Mouse (Mus musculus) forebrain, postnatal 0 days (tissue): ENCODE measurements around the gene Stac2. TPM values are rescaled to one million over a fixed set of nuclear protein-coding genes. Genes with fewer than 3 reads are reported as not detected.

ENCODE experiments used
- ATAC-seq: fragments of 200-750 bp; cut with Nextera tagmentation; 2 replicates; pipeline ENCODE4 v1.8.0; 2017; ENCODE audit warnings: mild to moderate bottlenecking, moderate library complexity
- DNase-seq: peaks from one replicate; pipeline ENCODE4 v3.0.0-alpha.2; 2015
- H3K27ac ChIP-seq: fragments of 300-500 bp; sonication (generic); 2 replicates; pipeline ENCODE4 v1.5.1; 2014; ENCODE audit warnings: low read depth, mild to moderate bottlenecking, antibody characterized with exemption, low read length, moderate library complexity, mixed read lengths
- H3K27me3 ChIP-seq: fragments of 300-500 bp; sonication (generic); 2 replicates; pipeline ENCODE4 v1.6.1; 2014; ENCODE audit warnings: mild to moderate bottlenecking, low read length, mixed read lengths; ENCODE audit not compliant: insufficient read depth
- H3K36me3 ChIP-seq: fragments of 300-500 bp; sonication (generic); 2 replicates; pipeline ENCODE4 v1.6.1; 2014; ENCODE audit warnings: mild to moderate bottlenecking, moderate library complexity; ENCODE audit not compliant: insufficient read depth
- H3K4me1 ChIP-seq: fragments of 300-500 bp; sonication (generic); 2 replicates; pipeline ENCODE4 v1.6.1; 2014; ENCODE audit warnings: antibody characterized with exemption; ENCODE audit not compliant: insufficient read depth
- H3K4me2 ChIP-seq: fragments of 300-500 bp; sonication (generic); 2 replicates; pipeline ENCODE4 v1.6.1; 2014; ENCODE audit warnings: low read depth, mild to moderate bottlenecking, moderate library complexity
- H3K4me3 ChIP-seq: fragments of 300-500 bp; sonication (generic); 2 replicates; pipeline ENCODE4 v1.5.1; 2014; ENCODE audit warnings: low read depth, low read length, mixed read lengths
- H3K9ac ChIP-seq: fragments of 300-500 bp; sonication (generic); 2 replicates; pipeline ENCODE4 v1.6.1; 2014; ENCODE audit warnings: mild to moderate bottlenecking
- H3K9me3 ChIP-seq: fragments of 300-500 bp; sonication (generic); 2 replicates; pipeline ENCODE4 v1.6.1; 2016; ENCODE audit warnings: low read length
- CTCF ChIP-seq: sonication (generic); IDR thresholded peaks from 2 replicates; pipeline ENCODE4 v1.5.1; 2016; ENCODE audit warnings: antibody characterized with exemption, control low read depth, low read depth
- WGBS: fragments of 180-500 bp; shearing (Covaris S2); extraction: QIAGEN DNeasy Blood & Tissue Kit; methylation state at CpG from one replicate; pipeline ENCODE4 v1.1.7; 2014; 5-methylcytosine and 5-hydroxymethylcytosine counted together
- polyA plus RNA-seq: library from polyadenylated mRNA; unstranded; fragments of >200 nt; fragmentation: Nextera tagmentation; extraction: Ambion mirVana; gene quantifications from 2 replicates; pipeline ENCODE4 v1.2.1, GENCODE M21; 2015
- total RNA-seq: library from RNA; depleted of rRNA; stranded (reverse); fragments of >200 nt; gene quantifications from 2 replicates; pipeline ENCODE4 v1.2.3, GENCODE M21; 2014

Stac2 gene
- total and polyA plus RNA-seq, 2 experiments from 2014 or later = 2.0 to 2.8 TPM

GRCm38 (mm10) chr11:98022555-98023371 is 30.5 kb downstream of the Stac2 start, which contains the start of gene Cacnb1:
Cacnb1 (minus strand) TSS chr11:98023034.
- Histone ChIP-seq H3K4me2 (peak within 1 kb of the TSS; percentile 65), H3K4me3 (peak within 1 kb of the TSS; percentile 81), H3K9ac (peak within 1 kb of the TSS; percentile 94), H3K36me3 (peaks cover 4% of the 10 kb centered on the region), H3K27me3 (no peaks in the 10 kb centered on the region), H3K27ac (peak within 1 kb of the TSS; percentile 92), H3K9me3 (no peaks in the 10 kb centered on the region), H3K4me1 (peaks cover 29% of the 10 kb centered on the region)
- WGBS = 2% methylated on average over 49 of the region's 52 CpGs
- ATAC-seq (peak; percentile 49), DNase-seq (peak; percentile 83)
- no peak for TF ChIP-seq CTCF

DNA sequence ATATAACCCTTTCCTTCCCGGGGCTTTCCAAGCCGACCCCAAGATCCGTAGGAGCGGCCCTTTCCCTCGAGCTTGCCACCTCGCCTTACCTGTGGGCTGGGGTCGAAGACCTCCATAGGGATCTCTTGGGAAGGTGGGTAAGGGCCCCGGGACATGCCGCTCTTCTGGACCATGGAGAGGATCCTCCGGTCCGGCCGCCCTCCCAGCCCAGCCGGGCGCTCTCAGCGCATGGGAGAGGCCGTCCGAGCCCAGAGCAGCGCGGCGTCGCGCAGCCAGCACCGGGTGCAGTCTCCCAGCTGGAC is 31.1 kb downstream of the Stac2 start:
- H3K9me3 ChIP-seq = no peaks in the 10 kb centered on the region
- H3K27ac ChIP-seq = peak overlapping the region; percentile 92
- ATAC-seq (no peak; the same call in none of the 2 replicates), DNase-seq (no peak)
- TF ChIP-seq CTCF = no peak
- H3K4me2 ChIP-seq = peak overlapping the region; percentile 65
- peaks cover 10% of the 10 kb centered on the region for H3K36me3 ChIP-seq
- peaks cover 29% of the 10 kb centered on the region for H3K4me1 ChIP-seq
- H3K27me3 ChIP-seq = no peaks in the 10 kb centered on the region
- under 1% methylated on average over 23 of the region's 23 CpGs for WGBS
- H3K4me3 ChIP-seq = peak overlapping the region; percentile 81
- H3K9ac ChIP-seq = peak overlapping the region; percentile 94

DNA sequence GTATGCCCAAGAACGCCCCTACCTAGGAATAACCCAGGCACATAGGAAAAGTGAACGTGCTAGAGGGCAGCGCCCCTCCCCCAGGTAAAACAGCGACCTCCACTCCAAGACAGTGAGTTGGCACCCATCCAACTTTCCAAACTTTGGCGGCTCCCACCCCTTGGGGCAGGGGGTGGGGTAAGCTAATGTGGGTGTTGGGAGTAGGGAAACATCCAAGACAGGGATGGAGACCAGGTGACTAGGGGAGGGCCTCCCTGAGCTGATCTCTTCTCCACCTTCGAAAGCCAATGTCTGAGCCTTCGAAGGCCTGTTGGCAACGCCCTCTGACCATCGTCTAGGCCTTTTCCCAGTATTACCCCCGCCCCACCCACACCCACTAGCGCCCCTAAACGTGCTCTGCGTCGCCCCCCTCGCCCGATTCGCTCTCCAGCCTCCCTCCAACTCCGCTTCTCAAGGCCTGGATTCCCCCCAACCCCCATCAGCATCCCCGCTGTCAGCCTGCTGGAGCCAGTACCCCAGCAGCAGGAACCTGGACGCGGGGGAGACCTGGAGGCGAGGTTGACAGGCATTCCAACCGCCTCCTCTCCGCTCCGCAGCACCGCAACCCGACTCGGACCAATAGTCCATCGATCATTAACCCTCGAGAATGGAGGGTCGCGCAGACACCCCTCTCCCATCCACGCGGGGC is 31.6 kb downstream of the Stac2 start:
- Histone ChIP-seq H3K27me3 (no peaks in the 10 kb centered on the region), H3K9ac (peak overlapping the region; percentile 94), H3K27ac (peak overlapping the region; percentile 92), H3K4me1 (peaks cover 29% of the 10 kb centered on the region), H3K4me3 (peak overlapping the region; percentile 81), H3K4me2 (peak overlapping the region; percentile 65), H3K36me3 (peaks cover 14% of the 10 kb centered on the region), H3K9me3 (no peaks in the 10 kb centered on the region)
- ATAC-seq (peak; percentile 26), DNase-seq (peak; percentile 80)
- TF ChIP-seq CTCF = no peak; the same call in 1 of the 2 replicates
- WGBS = 3% methylated on average over 34 of the region's 34 CpGs

GRCm38 (mm10) chr11:98021118-98021517 is 32.1 kb downstream of the Stac2 start:
- peak overlapping the region; percentile 81 for H3K4me3 ChIP-seq
- peak overlapping the region; percentile 94 for H3K9ac ChIP-seq
- no peaks in the 10 kb centered on the region for H3K27me3 ChIP-seq
- WGBS = 36% methylated on average over 2 of the region's 2 CpGs
- no peaks in the 10 kb centered on the region for H3K9me3 ChIP-seq
- peaks cover 29% of the 10 kb centered on the region for H3K4me1 ChIP-seq
- peak overlapping the region; percentile 21; the same call in 1 of the 2 replicates for H3K27ac ChIP-seq
- no peak for TF ChIP-seq CTCF
- DNase-seq = no peak
- ATAC-seq = no peak
- peak overlapping the region; percentile 65 for H3K4me2 ChIP-seq
- peaks cover 19% of the 10 kb centered on the region for H3K36me3 ChIP-seq

DNA sequence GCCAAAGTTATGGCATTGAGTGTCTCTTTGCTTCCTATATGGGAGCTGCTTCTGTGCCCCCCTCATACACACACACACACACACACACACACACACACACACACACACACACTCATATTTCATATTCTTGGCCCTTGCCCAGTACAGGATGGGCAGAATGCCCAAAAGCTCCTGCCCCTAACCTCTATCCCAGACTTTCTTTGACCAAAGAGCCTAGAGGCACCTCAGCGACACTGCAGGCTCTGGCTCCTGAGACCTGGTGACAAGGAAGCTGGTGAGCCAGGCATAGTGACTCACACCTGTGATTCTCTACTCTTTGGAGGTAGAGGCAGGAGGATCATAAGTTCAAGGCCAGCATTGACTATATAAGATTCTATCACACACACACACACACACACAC is 32.6 kb downstream of the Stac2 start:
- peak overlapping the region; percentile 81 for H3K4me3 ChIP-seq
- DNase-seq (no peak), ATAC-seq (no peak)
- H3K4me1 ChIP-seq = peaks cover 25% of the 10 kb centered on the region
- peak overlapping the region; percentile 76; the same call in 1 of the 2 replicates for H3K27ac ChIP-seq
- H3K27me3 ChIP-seq = no peaks in the 10 kb centered on the region
- H3K9me3 ChIP-seq = no peaks in the 10 kb centered on the region
- peak overlapping the region; percentile 65 for H3K4me2 ChIP-seq
- WGBS = 29% methylated on average over 1 of the region's 1 CpGs
- peak overlapping the region; percentile 38; the same call in 1 of the 2 replicates for H3K9ac ChIP-seq
- H3K36me3 ChIP-seq = peaks cover 24% of the 10 kb centered on the region
- peak; percentile 31 for TF ChIP-seq CTCF

- 12% methylated on average over 8 of the region's 8 CpGs for WGBS
- DNase-seq = no peak
Measured at GRCm38 (mm10) chr11:98019883-98020610, 33.2 kb downstream of the Stac2 start.

More at GRCm38 (mm10) chr11:98019883-98020610, 33.2 kb downstream of the Stac2 start:
- Histone ChIP-seq H3K27ac (peak overlapping the region; percentile 76), H3K4me1 (peaks cover 25% of the 10 kb centered on the region), H3K27me3 (no peaks in the 10 kb centered on the region), H3K9me3 (no peaks in the 10 kb centered on the region), H3K4me3 (peak overlapping the region; percentile 81), H3K9ac (peak overlapping the region; percentile 38), H3K4me2 (peak overlapping the region; percentile 65), H3K36me3 (peaks cover 30% of the 10 kb centered on the region)
- TF ChIP-seq CTCF = no peak
- peak; percentile 8; the same call in 1 of the 2 replicates for ATAC-seq
